18 mouse cellular contexts compared by ENCODE assay signal in the genomic region with DNA sequence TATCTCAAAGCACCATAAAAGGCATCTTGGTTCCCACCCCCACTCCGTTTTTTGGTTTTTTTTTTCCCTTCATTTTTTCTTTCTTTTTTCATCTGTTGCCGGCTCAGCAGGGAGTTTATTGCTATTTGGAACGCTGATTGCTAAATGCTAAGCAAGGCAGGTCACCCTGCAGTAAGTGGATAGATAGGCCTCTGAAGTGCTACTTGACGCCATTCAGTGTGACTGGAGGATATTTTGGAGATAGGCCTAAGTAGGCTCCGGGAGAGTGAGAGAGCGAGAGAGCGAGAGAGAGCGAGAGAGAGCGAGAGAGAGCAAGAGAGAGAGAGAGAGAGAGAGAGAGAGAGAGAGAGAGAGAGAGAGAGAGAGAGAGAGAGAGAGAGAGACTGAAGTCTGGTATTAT.
DNase-seq lines count a peak whose midpoint lies in the region; ATAC-seq lines count a peak whose summit lies in the region.
"Had no signal": no experiment of that assay in that cellular context is flagged by ENCODE, and none has a peak within 500 bp of the region (broad histone marks: within the 10 kb centered on the region; RNA-seq: fewer than 3 reads in every experiment).

No protein-coding gene starts in this region.

- H3K27me3 ChIP-seq in kidney, embryonic 15.5 days = no peaks in the 10 kb centered on the region
- H3K27me3 ChIP-seq in heart, embryonic 15.5 days = no peaks in the 10 kb centered on the region
- no peaks in the 10 kb centered on the region for H3K27me3 ChIP-seq in forebrain, embryonic 12.5 days
- H3K27me3 ChIP-seq: embryonic facial prominence, embryonic 12.5 days; megakaryocyte, embryonic 14.5 days; stomach, embryonic 15.5 days had no signal

- peak overlapping the region; percentile 40 for H3K4me2 ChIP-seq in kidney, embryonic 15.5 days
- H3K4me2 ChIP-seq in heart, embryonic 15.5 days = peak overlapping the region; percentile 40
- no peak overlapping the region for H3K4me2 ChIP-seq in forebrain, embryonic 12.5 days
- H3K4me2 ChIP-seq: embryonic facial prominence, embryonic 12.5 days; stomach, embryonic 15.5 days had no signal

- H3K4me1 ChIP-seq in kidney, embryonic 15.5 days = peaks cover 6% of the 10 kb centered on the region; the same call in 1 of the 2 replicates
- H3K4me1 ChIP-seq in heart, embryonic 15.5 days (replicated peaks) = peaks cover 7% of the 10 kb centered on the region; the same call in 1 of the 2 replicates
- no peaks in the 10 kb centered on the region for H3K4me1 ChIP-seq in forebrain, embryonic 12.5 days
- H3K4me1 ChIP-seq: embryonic facial prominence, embryonic 12.5 days; megakaryocyte, embryonic 14.5 days; stomach, embryonic 15.5 days had no signal

- ATAC-seq in kidney, embryonic 15.5 days (replicated peaks; ENCODE audit: low FRiP score) = no peak
- no peak for ATAC-seq in heart, embryonic 15.5 days (replicated peaks; ENCODE audit: insufficient number of reproducible peaks, insufficient read depth, low FRiP score, low read depth)
- no peak for ATAC-seq in forebrain, embryonic 12.5 days (ENCODE audit: low FRiP score)
- ATAC-seq in megakaryocyte, adult 5-6 weeks (ENCODE audit: poor library complexity, severe bottlenecking) = no peak
- ATAC-seq: forebrain, postnatal 0 days; hindbrain, embryonic 16.5 days; intestine, postnatal 0 days had no signal

- no peak overlapping the region for H3K9ac ChIP-seq in kidney, embryonic 15.5 days
- no peak overlapping the region for H3K9ac ChIP-seq in heart, embryonic 15.5 days
- no peak overlapping the region for H3K9ac ChIP-seq in forebrain, embryonic 12.5 days
- H3K9ac ChIP-seq: embryonic facial prominence, embryonic 12.5 days; forebrain, postnatal 0 days; liver, embryonic 14.5 days; stomach, embryonic 15.5 days had no signal

- H3K27ac ChIP-seq in kidney, embryonic 15.5 days = peak overlapping the region; percentile 37; the same call in 1 of the 2 replicates
- no peak overlapping the region for H3K27ac ChIP-seq in heart, embryonic 15.5 days
- no peak overlapping the region for H3K27ac ChIP-seq in forebrain, embryonic 12.5 days
- H3K27ac ChIP-seq: embryonic facial prominence, embryonic 12.5 days; heart, adult 2 months; left cerebral cortex, adult 2 months; liver, embryonic 14.5 days; stomach, embryonic 15.5 days had no signal

- intact Hi-C loops in heart, postnatal 10 days (cut with DNase I) = no loop called here

- no peak overlapping the region for H3K4me3 ChIP-seq in kidney, embryonic 15.5 days (replicated peaks)
- no peak overlapping the region for H3K4me3 ChIP-seq in heart, embryonic 15.5 days
- no peak overlapping the region for H3K4me3 ChIP-seq in forebrain, embryonic 12.5 days (replicated peaks)
- H3K4me3 ChIP-seq: embryonic facial prominence, embryonic 12.5 days; heart, adult 2 months; left cerebral cortex, adult 2 months; megakaryocyte, embryonic 14.5 days; stomach, embryonic 15.5 days had no signal

- no peaks in the 10 kb centered on the region for H3K36me3 ChIP-seq in kidney, embryonic 15.5 days
- H3K36me3 ChIP-seq in heart, embryonic 15.5 days = no peaks in the 10 kb centered on the region
- H3K36me3 ChIP-seq in forebrain, embryonic 12.5 days (replicated peaks) = no peaks in the 10 kb centered on the region
- H3K36me3 ChIP-seq: embryonic facial prominence, embryonic 12.5 days; stomach, embryonic 15.5 days had no signal

- 71% methylated on average over 9 of the region's 9 CpGs for WGBS in kidney, embryonic 15.5 days
- WGBS in heart, embryonic 15.5 days = 54% methylated on average over 7 of the region's 9 CpGs
- 84% methylated on average over 8 of the region's 9 CpGs for WGBS in forebrain, embryonic 12.5 days

- no peak for DNase-seq in kidney, adult 18-20 months
- peak; percentile 29 to 35 for DNase-seq in heart, postnatal 10 days
- DNase-seq in lung, postnatal 14 days = peak; percentile 43
- DNase-seq: cerebellum, adult 8-10 months; right cerebral cortex, adult 18-20 months had no signal

- no peaks in the 10 kb centered on the region for H3K9me3 ChIP-seq in kidney, embryonic 15.5 days (replicated peaks)
- H3K9me3 ChIP-seq in heart, embryonic 15.5 days (replicated peaks) = no peaks in the 10 kb centered on the region
- H3K9me3 ChIP-seq in forebrain, embryonic 12.5 days = no peaks in the 10 kb centered on the region
- H3K9me3 ChIP-seq: stomach, embryonic 15.5 days had no signal
